Mouse (Mus musculus): ENCODE results near the gene Tab2.

Gene Tab2

GRCm38 (mm10) chr10:7956228-7957001 lies at the start of gene Tab2:
TSS of gene Tab2 (minus strand) at chr10:7956230.
- peak; percentile 89 for ATAC-seq (ENCODE audit: low TSS enrichment)

GRCm38 (mm10) chr10:7992258-7992919 lies 36.4 kb upstream of the Tab2 start:
- ATAC-seq (ENCODE audit: low TSS enrichment), result peak; percentile 84

- ATAC-seq (ENCODE audit: low TSS enrichment), result no peak
These were observed 35.6 kb upstream of the Tab2 start for GRCm38 (mm10) chr10:7991596-7991995.

GRCm38 (mm10) chr10:7987521-7987920 lies 31.5 kb upstream of the Tab2 start:
- ATAC-seq (ENCODE audit: low TSS enrichment), result no peak

DNA sequence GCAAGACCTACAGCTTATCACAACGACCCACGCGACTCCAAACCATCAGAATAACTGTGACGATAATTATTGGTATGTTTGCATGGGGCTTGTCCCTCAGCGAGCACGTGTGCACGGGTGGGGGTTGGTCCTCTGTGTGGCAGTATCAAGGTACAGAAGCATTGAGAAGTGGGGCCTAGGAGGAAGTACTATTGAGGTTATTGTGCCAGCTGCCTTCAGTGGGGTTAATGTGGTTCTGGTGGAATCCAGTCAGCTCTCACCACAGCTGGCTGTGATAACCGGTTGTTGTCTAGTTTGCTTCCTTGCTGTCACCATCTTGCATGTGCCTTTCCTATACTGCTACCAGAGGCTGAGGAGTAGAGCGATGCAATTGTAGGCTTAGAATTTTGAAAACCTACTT lies 20.4 kb upstream of the Tab2 start:
- ATAC-seq (ENCODE audit: low TSS enrichment), result no peak

GRCm38 (mm10) chr10:7968747-7969280 lies 12.8 kb upstream of the Tab2 start:
- no peak for ATAC-seq (ENCODE audit: low TSS enrichment)

GRCm38 (mm10) chr10:7967096-7967495 lies 11.1 kb upstream of the Tab2 start:
- ATAC-seq (ENCODE audit: low TSS enrichment), result no peak

DNA sequence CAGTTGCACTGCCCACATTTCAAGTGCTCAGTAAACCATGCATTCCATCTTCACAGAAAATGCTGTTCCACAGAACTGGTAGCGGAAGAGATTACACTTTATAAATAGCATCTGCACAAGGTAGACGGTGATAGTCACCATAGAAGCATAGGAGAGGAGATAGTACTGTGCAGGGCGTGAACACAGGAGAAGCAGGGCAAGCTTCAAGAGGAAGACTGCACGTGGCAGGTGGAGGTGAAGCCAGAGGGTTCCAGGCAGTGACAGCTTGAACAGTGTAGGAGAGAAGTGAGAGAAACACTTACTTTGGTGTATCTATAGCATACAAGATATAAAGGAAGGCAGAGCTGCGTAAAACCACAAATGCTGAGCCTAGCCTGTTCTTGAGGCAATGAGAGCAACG lies 3.0 kb upstream of the Tab2 start:
- peak; percentile 63 for ATAC-seq (ENCODE audit: low TSS enrichment)

DNA sequence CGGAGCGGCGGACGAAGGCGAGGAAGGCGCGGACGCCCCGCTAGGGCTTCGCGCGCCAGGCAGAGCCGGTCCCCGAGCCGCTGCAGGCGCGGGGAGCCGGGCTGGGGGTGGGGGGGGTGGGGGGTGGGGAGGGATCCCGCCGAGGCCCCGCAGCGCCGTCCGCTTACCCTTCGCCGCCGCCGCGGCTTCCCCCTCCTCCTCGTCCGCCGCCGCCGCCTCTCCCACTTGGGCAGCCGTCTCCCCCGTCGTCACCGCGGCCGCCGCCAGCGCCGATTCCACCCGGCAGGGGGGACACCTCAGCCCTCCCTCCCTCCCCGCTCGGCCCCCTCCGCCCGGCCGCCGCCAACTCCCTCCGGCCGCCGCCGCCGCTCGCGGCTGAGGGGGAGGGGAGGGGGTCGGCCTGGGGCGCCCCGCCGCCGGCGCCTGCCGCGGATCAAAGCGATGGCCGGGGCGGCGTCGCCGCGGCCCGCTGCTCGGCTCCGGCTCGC lies 352 bp downstream of the Tab2 start:
- no peak for ATAC-seq (ENCODE audit: low TSS enrichment)

DNA sequence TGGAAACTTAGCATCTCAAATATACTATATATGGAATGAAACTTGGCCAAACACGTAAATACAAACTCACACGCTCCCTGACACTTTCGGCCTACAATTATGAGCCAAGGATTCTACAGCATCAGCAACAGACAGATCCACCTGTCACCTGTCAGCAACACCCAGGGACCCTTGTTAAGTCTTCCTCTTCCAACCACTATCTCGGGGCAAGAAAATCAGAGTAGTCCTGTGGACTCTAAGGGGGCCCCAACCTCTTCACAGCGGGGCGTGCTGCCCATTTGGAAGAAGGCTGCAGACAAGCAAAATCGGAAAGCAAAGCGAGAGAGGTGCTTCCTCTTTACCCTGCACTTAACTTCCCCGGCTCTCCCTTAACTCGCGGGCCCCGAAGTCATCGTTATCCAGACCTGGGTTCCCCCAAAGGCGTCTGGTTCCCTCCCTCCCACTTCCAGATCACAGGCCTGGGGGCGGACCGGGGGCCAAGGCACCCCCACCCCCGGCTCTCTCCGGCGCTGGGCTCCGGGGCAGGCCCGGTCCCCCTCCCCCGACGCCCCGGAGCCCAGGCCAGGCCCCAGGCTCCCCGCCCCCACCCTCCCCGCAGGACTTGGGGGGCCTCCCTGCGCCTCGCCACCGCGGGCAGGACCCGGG lies 919 bp downstream of the Tab2 start:
- 0 out of 2 replicates have a peak, but pooled peaks have one; percentile 4 for ATAC-seq (ENCODE audit: low TSS enrichment)

DNA sequence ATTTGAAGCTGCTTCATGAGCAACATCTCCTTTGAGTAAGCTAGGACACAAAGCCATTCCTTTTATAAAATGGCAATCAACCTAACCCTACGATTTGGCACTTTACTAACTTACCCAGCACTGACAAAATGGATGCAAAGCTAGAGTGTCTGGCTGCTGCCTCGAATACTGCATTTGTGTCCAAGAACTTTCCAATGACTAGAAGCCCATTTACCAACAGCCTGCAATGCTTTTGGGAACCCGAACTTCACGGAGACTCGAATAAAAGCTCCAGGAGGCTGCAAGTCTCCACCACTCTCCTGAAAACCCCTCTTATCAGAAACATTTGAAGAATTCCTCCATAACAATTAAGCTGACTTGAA lies 1.4 kb downstream of the Tab2 start:
- ATAC-seq (ENCODE audit: low TSS enrichment), result no peak

DNA sequence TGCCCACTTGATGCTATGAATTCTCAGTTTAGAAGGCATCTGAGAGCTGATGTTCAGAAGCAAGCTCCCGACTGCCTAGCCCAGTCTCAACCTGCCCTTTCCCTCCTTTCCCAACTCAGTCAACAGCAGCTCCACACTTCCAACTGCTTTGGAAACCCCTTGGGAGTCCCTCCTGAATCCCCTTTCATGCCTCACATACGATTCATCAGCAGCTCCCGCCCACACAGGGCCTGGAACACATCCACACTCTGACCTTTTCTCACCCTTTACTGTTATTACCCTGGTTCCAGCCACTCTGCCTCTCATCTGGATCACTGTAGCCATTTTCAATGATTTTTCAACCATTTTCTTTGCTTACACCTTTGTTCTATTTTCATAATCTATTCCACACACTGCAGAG lies 13.0 kb downstream of the Tab2 start:
- ATAC-seq (ENCODE audit: low TSS enrichment), result no peak

DNA sequence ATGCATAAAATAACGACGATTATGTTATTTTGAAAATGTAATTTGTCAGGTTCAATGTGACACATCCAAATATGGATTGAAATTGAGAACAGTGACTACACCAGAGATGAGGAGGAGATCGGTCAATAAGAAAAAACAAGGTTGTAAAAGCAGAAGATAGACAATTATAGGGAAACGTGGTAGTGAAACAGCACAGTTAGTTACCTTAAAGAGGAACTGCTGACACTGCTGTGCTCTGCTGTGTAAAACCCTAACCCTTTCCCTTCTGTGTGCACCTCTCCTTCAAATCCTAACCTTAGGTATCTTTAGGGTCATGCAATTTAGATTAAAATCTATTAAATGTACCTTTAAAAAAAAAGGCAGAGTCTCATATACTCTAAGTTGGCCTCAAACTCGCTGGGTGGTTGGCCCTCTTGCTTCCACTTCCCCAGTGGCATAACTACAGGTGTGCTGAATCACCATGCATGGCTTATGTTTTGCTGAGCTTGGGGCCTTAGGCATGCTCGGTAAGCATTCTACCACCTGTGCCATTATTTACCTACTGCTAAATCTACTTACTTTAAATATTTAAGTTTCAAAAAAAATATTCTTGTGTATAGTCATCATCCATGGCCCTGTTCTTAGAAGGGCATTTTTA lies 19.4 kb downstream of the Tab2 start:
- no peak for ATAC-seq (ENCODE audit: low TSS enrichment)

- no peak for ATAC-seq (ENCODE audit: low TSS enrichment)
These were observed 23.1 kb downstream of the Tab2 start for GRCm38 (mm10) chr10:7932958-7933357.

DNA sequence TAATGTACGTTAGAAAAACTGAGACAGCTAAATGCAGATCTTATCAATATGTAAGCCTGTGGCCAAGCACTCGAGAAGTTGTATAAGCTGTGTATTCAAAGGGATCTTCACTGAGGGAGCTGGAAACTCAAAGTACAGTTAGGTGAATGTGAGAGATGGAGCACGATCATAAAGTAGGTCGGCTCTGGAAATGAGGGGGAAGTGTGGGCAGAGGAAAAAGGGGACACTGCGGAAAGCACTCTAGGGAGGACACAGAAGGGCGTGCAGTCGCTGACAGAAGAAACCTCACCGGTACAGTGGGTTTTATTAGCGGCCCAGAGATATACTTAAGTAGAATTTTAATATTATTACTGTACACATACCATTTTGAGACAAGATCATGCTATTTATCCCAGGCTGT lies 27.0 kb downstream of the Tab2 start:
- peak; percentile 93 for ATAC-seq (ENCODE audit: low TSS enrichment)

GRCm38 (mm10) chr10:7925481-7925880 lies 30.5 kb downstream of the Tab2 start:
- ATAC-seq (ENCODE audit: low TSS enrichment), result 0 out of 2 replicates have a peak, but pooled peaks have one; percentile 17

- ATAC-seq (ENCODE audit: low TSS enrichment), result no peak
These were observed 32.6 kb downstream of the Tab2 start for GRCm38 (mm10) chr10:7923433-7923832.

- ATAC-seq (ENCODE audit: low TSS enrichment), result peak; percentile 81
These were observed 44.8 kb downstream of the Tab2 start for GRCm38 (mm10) chr10:7911268-7911667.

DNA sequence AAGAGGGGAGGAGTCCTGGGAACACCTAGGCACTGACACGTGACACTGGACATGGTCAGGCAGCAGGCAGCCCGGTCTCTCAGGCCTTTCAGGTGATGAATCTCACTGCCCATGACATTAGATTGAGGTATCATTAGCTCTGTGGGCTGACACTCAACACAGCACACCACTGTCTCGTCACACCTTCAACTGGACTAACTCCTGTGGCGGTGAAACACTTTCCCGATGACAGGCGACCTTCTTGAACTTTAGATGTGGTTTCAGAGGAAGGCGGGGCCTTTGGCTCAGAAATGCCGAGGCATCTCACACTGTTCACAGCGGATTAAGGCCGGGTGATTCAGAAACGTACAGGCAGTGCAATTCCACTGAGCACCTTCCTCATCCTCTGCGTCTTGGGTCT lies 48.9 kb downstream of the Tab2 start:
- no peak for ATAC-seq (ENCODE audit: low TSS enrichment)

DNA sequence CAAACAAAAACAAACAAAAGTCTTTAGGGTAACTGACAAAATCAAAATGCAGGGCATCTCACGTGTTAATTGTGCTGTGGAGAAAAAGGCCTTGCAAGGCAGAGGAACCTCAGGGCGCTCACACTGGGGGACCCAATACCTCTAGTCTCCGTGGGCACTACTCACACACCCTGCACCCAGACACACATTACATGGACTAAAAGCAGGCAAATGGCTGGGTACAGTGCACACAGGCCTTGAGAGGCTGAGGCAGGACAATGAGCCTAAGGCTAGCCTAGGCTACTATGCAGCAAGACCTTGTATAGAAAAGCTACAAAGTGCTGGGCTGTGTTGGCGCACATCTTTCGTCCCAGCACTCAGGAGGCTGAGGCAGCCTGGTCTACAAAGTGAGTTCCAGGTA lies 51.9 kb downstream of the Tab2 start:
- no peak for ATAC-seq (ENCODE audit: low TSS enrichment)

GRCm38 (mm10) chr10:7900719-7901627 lies 55.1 kb downstream of the Tab2 start:
- peak; percentile 90 for ATAC-seq (ENCODE audit: low TSS enrichment)

Data from frontal cortex, adult (tissue).